ENCODE assay signal across 14 mouse cellular contexts in the genomic region with DNA sequence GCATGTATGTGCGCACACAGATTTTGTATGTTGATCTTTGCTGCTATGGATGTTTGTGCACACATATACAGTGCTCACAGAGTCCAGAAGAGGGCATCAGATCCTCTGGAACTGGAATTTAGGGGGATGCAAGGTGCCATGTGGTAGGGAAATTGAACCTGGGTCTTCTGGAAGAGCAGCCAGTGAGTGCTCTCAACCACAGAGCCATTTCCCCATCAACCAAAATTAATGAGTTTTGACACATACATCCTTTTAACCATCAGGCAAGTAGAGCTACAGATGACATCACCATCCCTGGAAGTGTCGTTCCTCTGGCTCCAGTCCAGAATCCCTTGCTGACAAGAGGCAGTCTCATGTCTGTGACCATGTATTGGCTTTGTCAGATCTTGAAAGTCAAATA. TPM values are rescaled to one million over a fixed set of nuclear protein-coding genes. Genes with fewer than 3 reads are reported as not detected.
DNase-seq lines count a peak whose midpoint lies in the region; ATAC-seq and TF ChIP-seq lines count a peak whose summit lies in the region.
"Had no signal": no experiment of that assay in that cellular context is flagged by ENCODE, and none has a peak within 500 bp of the region (broad histone marks: within the 10 kb centered on the region; RNA-seq: fewer than 3 reads in every experiment).

No protein-coding gene starts in this region.

- TF ChIP-seq CTCF in MEL (IDR thresholded peaks at IDR 0.05 in 2 of 3, conservative IDR thresholded peaks at IDR 0.05 in 1 of 3; ENCODE audit: control insufficient read depth in 1 of 3, insufficient read depth in 1 of 3, low read depth in 2 of 3, low read length in 3 of 3, poor library complexity in 1 of 3, severe bottlenecking in 1 of 3): peak in 1 of 3 experiments; percentile 3; a peak in 1 of 6 replicates
- TF ChIP-seq CTCF in forebrain, postnatal 0 days (IDR thresholded peaks at IDR 0.05; ENCODE audit: low read depth): peak; percentile 55

- peak; percentile 43 for ATAC-seq in forebrain, embryonic 13.5 days
- no peak for ATAC-seq in forebrain, embryonic 11.5 days (replicated peaks; ENCODE audit: low FRiP score)
- peak; percentile 38; the same call in 1 of the 2 replicates for ATAC-seq in forebrain, postnatal 0 days
- ATAC-seq: inflammation-experienced regulatory T-cells, adult 6 months had no signal

- H3K27ac ChIP-seq in forebrain, embryonic 13.5 days: no peak overlapping the region
- no peak overlapping the region for H3K27ac ChIP-seq in forebrain, embryonic 11.5 days (ENCODE audit: low read depth, low read length)
- no peak overlapping the region for H3K27ac ChIP-seq in MEL (ENCODE audit: control insufficient read depth, low read depth, low read length)
- H3K27ac ChIP-seq in forebrain, postnatal 0 days (ENCODE audit: low read depth, low read length): no peak overlapping the region
- H3K27ac ChIP-seq: embryonic facial prominence, embryonic 15.5 days had no signal

- no peak for TF ChIP-seq EP300 in MEL (IDR thresholded peaks at IDR 0.05; ENCODE audit: low read depth in 1 of 2, low read length in 2 of 2)

- no peak overlapping the region for H3K4me2 ChIP-seq in forebrain, embryonic 13.5 days
- no peak overlapping the region for H3K4me2 ChIP-seq in forebrain, embryonic 11.5 days (ENCODE audit: low read depth, low read length, severe bottlenecking)
- H3K4me2 ChIP-seq in forebrain, postnatal 0 days (ENCODE audit: low read depth): no peak overlapping the region
- H3K4me2 ChIP-seq: embryonic facial prominence, embryonic 15.5 days had no signal

- 77% methylated on average over 2 of the region's 2 CpGs for WGBS in forebrain, embryonic 13.5 days
- 85% methylated on average over 2 of the region's 2 CpGs for WGBS in forebrain, embryonic 11.5 days
- 60% methylated on average over 2 of the region's 2 CpGs for WGBS in forebrain, postnatal 0 days

- no peaks in the 10 kb centered on the region for H3K4me1 ChIP-seq in forebrain, embryonic 13.5 days
- H3K4me1 ChIP-seq in forebrain, embryonic 11.5 days (replicated peaks; ENCODE audit: control insufficient read depth, insufficient read depth, low read length): no peaks in the 10 kb centered on the region
- H3K4me1 ChIP-seq in MEL (ENCODE audit: control insufficient read depth in 1 of 2, insufficient read depth in 2 of 2, low read length in 2 of 2): no peaks in the 10 kb centered on the region
- H3K4me1 ChIP-seq in forebrain, postnatal 0 days (ENCODE audit: insufficient read depth): no peaks in the 10 kb centered on the region
- H3K4me1 ChIP-seq: embryonic facial prominence, embryonic 15.5 days had no signal

- H3K9me3 ChIP-seq in forebrain, embryonic 13.5 days (replicated peaks): no peaks in the 10 kb centered on the region
- H3K9me3 ChIP-seq in forebrain, embryonic 11.5 days (ENCODE audit: control insufficient read depth, low read length): no peaks in the 10 kb centered on the region
- H3K9me3 ChIP-seq in MEL (replicated peaks; ENCODE audit: insufficient read depth, low read length): no peaks in the 10 kb centered on the region
- H3K9me3 ChIP-seq in forebrain, postnatal 0 days (ENCODE audit: low read length): no peaks in the 10 kb centered on the region
- H3K9me3 ChIP-seq: embryonic facial prominence, embryonic 15.5 days had no signal

- H3K79me2 ChIP-seq in MEL (ENCODE audit: control insufficient read depth, insufficient read depth, low read length, poor library complexity): no peaks in the 10 kb centered on the region

- H3K36me3 ChIP-seq in forebrain, embryonic 13.5 days (ENCODE audit: poor library complexity, severe bottlenecking): peaks cover 25% of the 10 kb centered on the region
- H3K36me3 ChIP-seq in forebrain, embryonic 11.5 days (ENCODE audit: control insufficient read depth, insufficient read depth, low read length): peaks cover 6% of the 10 kb centered on the region; the same call in 1 of the 2 replicates
- H3K36me3 ChIP-seq in MEL (ENCODE audit: control insufficient read depth in 1 of 2, insufficient read depth in 2 of 2, low read length in 2 of 2): peaks cover 0 to 4% of the 10 kb centered on the region in 2 experiments; a peak in 1 of 4 replicates
- no peaks in the 10 kb centered on the region for H3K36me3 ChIP-seq in forebrain, postnatal 0 days (ENCODE audit: insufficient read depth)

- TF ChIP-seq POLR2A in MEL (IDR thresholded peaks at IDR 0.05; ENCODE audit: control insufficient read depth in 1 of 2, insufficient read depth in 1 of 2, low read depth in 1 of 2, low read length in 2 of 2, poor library complexity in 1 of 2): no peak

- intact Hi-C loops in left cerebral cortex, postnatal 4 days (cut with DNase I): loop anchor here (10.0 kb wide), 1 partner anchor 289 kb away; no protein-coding TSS in a partner anchor

- H3K9ac ChIP-seq in forebrain, embryonic 13.5 days: no peak overlapping the region
- no peak overlapping the region for H3K9ac ChIP-seq in forebrain, embryonic 11.5 days (ENCODE audit: low read length)
- H3K9ac ChIP-seq in MEL (ENCODE audit: control insufficient read depth, low read depth, low read length, poor library complexity, severe bottlenecking): no peak overlapping the region
- H3K9ac ChIP-seq in forebrain, postnatal 0 days: no peak overlapping the region
- H3K9ac ChIP-seq: embryonic facial prominence, embryonic 15.5 days had no signal

- H3K4me3 ChIP-seq in forebrain, embryonic 13.5 days: no peak overlapping the region
- no peak overlapping the region for H3K4me3 ChIP-seq in forebrain, embryonic 11.5 days (ENCODE audit: low read depth, low read length)
- no peak overlapping the region for H3K4me3 ChIP-seq in MEL (ENCODE audit: control insufficient read depth in 1 of 2, insufficient read depth in 1 of 2, low read depth in 2 of 2, low read length in 2 of 2)
- H3K4me3 ChIP-seq in forebrain, postnatal 0 days (ENCODE audit: low read depth, low read length): no peak overlapping the region
- H3K4me3 ChIP-seq: embryonic facial prominence, embryonic 15.5 days had no signal

- peak; percentile 5; the same call in 1 of the 2 replicates for TF ChIP-seq RAD21 in MEL (IDR thresholded peaks at IDR 0.05; ENCODE audit: low read depth, low read length)

- DNase-seq in forebrain, embryonic 11.5 days (ENCODE audit: low spot score): no peak
- DNase-seq in left cerebral cortex, postnatal 4 days: peak; percentile 64
- DNase-seq in left cerebral cortex, adult 8-10 months (ENCODE audit: low spot score in 2 of 2): no peak
- DNase-seq in MEL (ENCODE audit: low read depth, low spot score): peak; percentile 10
- DNase-seq in forebrain, postnatal 0 days: peak; percentile 4
- no peak for DNase-seq in spleen, postnatal 4 days (ENCODE audit: low spot score in 2 of 2)
- no peak for DNase-seq in right cerebral cortex, postnatal 14 days
- DNase-seq: gastrocnemius, postnatal 36 days; lung, adult 18-20 months; right cerebral cortex, adult 18-20 months had no signal

- H3K27me3 ChIP-seq in forebrain, embryonic 13.5 days: no peaks in the 10 kb centered on the region
- H3K27me3 ChIP-seq in forebrain, embryonic 11.5 days (ENCODE audit: control insufficient read depth, insufficient read depth, low read length): no peaks in the 10 kb centered on the region
- H3K27me3 ChIP-seq in MEL (ENCODE audit: control insufficient read depth in 1 of 2, insufficient read depth in 2 of 2, low read length in 2 of 2): no peaks in the 10 kb centered on the region
- H3K27me3 ChIP-seq in forebrain, postnatal 0 days (ENCODE audit: insufficient read depth, low read length): no peaks in the 10 kb centered on the region
- H3K27me3 ChIP-seq: embryonic facial prominence, embryonic 15.5 days had no signal

RNA-seq across cellular contexts. Expression of a gene that starts 20.6 kb away (rescaled TPM):
- not detected in 2 replicates for polyA plus RNA-seq in forebrain, embryonic 13.5 days (2015; fragmentation: Nextera tagmentation; extraction: Ambion mirVana)
- not detected in 2 replicates for polyA plus RNA-seq in forebrain, embryonic 11.5 days (2014; fragmentation: Nextera tagmentation; extraction: Ambion mirVana)
- total RNA-seq in left cerebral cortex, postnatal 4 days (2021): under 1 TPM; 0.24 to 0.28 TPM
- total RNA-seq in left cerebral cortex, adult 8-10 months (2022): under 1 TPM in 1 of 4 experiments, not detected in 3; 0.35 TPM
- not detected in 2 replicates for total RNA-seq in MEL (2012; rRNA removed)
- not detected for polyA plus RNA-seq in MEL (2012; ENCODE audit: insufficient read depth in 1 of 2, insufficient read length in 2 of 2, low read depth in 1 of 2, low replicate concordance in 2 of 2, missing spikeins in 1 of 2)
- total RNA-seq in forebrain, postnatal 0 days (2014; rRNA removed): 0.54 and 0.95 TPM in 2 replicates
- 0.15 and 0.20 TPM in 2 replicates for polyA plus RNA-seq in forebrain, postnatal 0 days (2015; fragmentation: Nextera tagmentation; extraction: Ambion mirVana)
- total RNA-seq: gastrocnemius, postnatal 36 days; layer of hippocampus, postnatal 25 days had no signal

RNA-seq across cellular contexts. Expression of a gene that starts 21.4 kb away (rescaled TPM):
- 34.0 and 37.9 TPM in 2 replicates for polyA plus RNA-seq in forebrain, embryonic 13.5 days (2015; fragmentation: Nextera tagmentation; extraction: Ambion mirVana)
- 51.6 and 61.3 TPM in 2 replicates for polyA plus RNA-seq in forebrain, embryonic 11.5 days (2014; fragmentation: Nextera tagmentation; extraction: Ambion mirVana)
- 1 to 10 TPM; 1.8 to 3.3 TPM for total RNA-seq in left cerebral cortex, postnatal 4 days (2021)
- under 1 TPM in 3 of 4 experiments, not detected in 1; 0.30 to 0.35 (median 0.35) TPM for total RNA-seq in left cerebral cortex, adult 8-10 months (2022)
- 11.1 and 14.4 TPM in 2 replicates for total RNA-seq in MEL (2012; rRNA removed)
- polyA plus RNA-seq in MEL (2012; ENCODE audit: insufficient read depth in 1 of 2, insufficient read length in 2 of 2, low read depth in 1 of 2, low replicate concordance in 2 of 2, missing spikeins in 1 of 2): 10 to 100 TPM in 1 of 2 experiments, not detected in 1; 17.1 TPM
- 2.5 and 3.9 TPM in 2 replicates for total RNA-seq in forebrain, postnatal 0 days (2014; rRNA removed)
- 2.3 and 2.7 TPM in 2 replicates for polyA plus RNA-seq in forebrain, postnatal 0 days (2015; fragmentation: Nextera tagmentation; extraction: Ambion mirVana)

RNA-seq across cellular contexts. Expression of a gene that starts 32.9 kb away (rescaled TPM):
- polyA plus RNA-seq in forebrain, embryonic 13.5 days (2015; fragmentation: Nextera tagmentation; extraction: Ambion mirVana): 0.63 and 1.0 TPM in 2 replicates
- 4.7 and 4.9 TPM in 2 replicates for polyA plus RNA-seq in forebrain, embryonic 11.5 days (2014; fragmentation: Nextera tagmentation; extraction: Ambion mirVana)
- 1 to 10 TPM; 8.0 to 8.9 TPM for total RNA-seq in left cerebral cortex, postnatal 4 days (2021)
- total RNA-seq in left cerebral cortex, adult 8-10 months (2022): 1 to 10 TPM; 5.8 to 7.4 (median 6.1) TPM
- total RNA-seq in MEL (2012; rRNA removed): 0.04 TPM in 1 of 2 replicates, not detected in the other
- not detected for polyA plus RNA-seq in MEL (2012; ENCODE audit: insufficient read depth in 1 of 2, insufficient read length in 2 of 2, low read depth in 1 of 2, low replicate concordance in 2 of 2, missing spikeins in 1 of 2)
- total RNA-seq in forebrain, postnatal 0 days (2014; rRNA removed): 4.8 and 5.1 TPM in 2 replicates
- polyA plus RNA-seq in forebrain, postnatal 0 days (2015; fragmentation: Nextera tagmentation; extraction: Ambion mirVana): 1.4 and 1.5 TPM in 2 replicates

RNA-seq across cellular contexts. Expression of a gene that starts 48.8 kb away (rescaled TPM):
- polyA plus RNA-seq in forebrain, embryonic 13.5 days (2015; fragmentation: Nextera tagmentation; extraction: Ambion mirVana): 0.65 and 6.0 TPM in 2 replicates
- 1.1 TPM in 2 replicates for polyA plus RNA-seq in forebrain, embryonic 11.5 days (2014; fragmentation: Nextera tagmentation; extraction: Ambion mirVana)
- 1 to 10 TPM; 3.2 to 4.6 TPM for total RNA-seq in left cerebral cortex, postnatal 4 days (2021)
- 10 to 100 TPM; 22.2 to 32.5 (median 23.6) TPM for total RNA-seq in left cerebral cortex, adult 8-10 months (2022)
- not detected in 2 replicates for total RNA-seq in MEL (2012; rRNA removed)
- polyA plus RNA-seq in MEL (2012; ENCODE audit: insufficient read depth in 1 of 2, insufficient read length in 2 of 2, low read depth in 1 of 2, low replicate concordance in 2 of 2, missing spikeins in 1 of 2): not detected
- 0.48 and 1.2 TPM in 2 replicates for total RNA-seq in forebrain, postnatal 0 days (2014; rRNA removed)
- 3.9 and 4.4 TPM in 2 replicates for polyA plus RNA-seq in forebrain, postnatal 0 days (2015; fragmentation: Nextera tagmentation; extraction: Ambion mirVana)
- polyA plus RNA-seq: inflammation-experienced regulatory T-cells, adult 6 months had no signal

RNA-seq across cellular contexts. Expression of a gene that starts 56.3 kb away (rescaled TPM):
- 0.06 TPM in 1 of 2 replicates, not detected in the other for polyA plus RNA-seq in forebrain, embryonic 13.5 days (2015; fragmentation: Nextera tagmentation; extraction: Ambion mirVana)
- polyA plus RNA-seq in forebrain, embryonic 11.5 days (2014; fragmentation: Nextera tagmentation; extraction: Ambion mirVana): not detected in 2 replicates
- under 1 TPM in 1 of 2 experiments, not detected in 1; 0.24 TPM for total RNA-seq in left cerebral cortex, postnatal 4 days (2021)
- total RNA-seq in left cerebral cortex, adult 8-10 months (2022): under 1 TPM in 3 of 4 experiments, not detected in 1; 0.16 to 0.37 (median 0.17) TPM
- total RNA-seq in MEL (2012; rRNA removed): not detected in 2 replicates
- not detected for polyA plus RNA-seq in MEL (2012; ENCODE audit: insufficient read depth in 1 of 2, insufficient read length in 2 of 2, low read depth in 1 of 2, low replicate concordance in 2 of 2, missing spikeins in 1 of 2)
- total RNA-seq in forebrain, postnatal 0 days (2014; rRNA removed): 0.08 TPM in 1 of 2 replicates, not detected in the other
- 0.11 TPM in 1 of 2 replicates, not detected in the other for polyA plus RNA-seq in forebrain, postnatal 0 days (2015; fragmentation: Nextera tagmentation; extraction: Ambion mirVana)
- total RNA-seq: gastrocnemius, postnatal 36 days had no signal
- polyA plus RNA-seq: embryonic facial prominence, embryonic 15.5 days; inflammation-experienced regulatory T-cells, adult 6 months had no signal

Comparison
In these comparisons a context has a peak if more than half of its experiments do, and no peak if none do; other contexts are left out.
1. DNase-seq: peak in left cerebral cortex, postnatal 4 days (single experiment), MEL (single experiment) and forebrain, postnatal 0 days (single experiment); none in forebrain, embryonic 11.5 days (single experiment), left cerebral cortex, adult 8-10 months (0 of 2), spleen, postnatal 4 days (0 of 2) and right cerebral cortex, postnatal 14 days (single experiment).